Mouse (Mus musculus) cerebellum, adult 9-10 months (tissue): Measurements from ENCODE around the gene Tmprss4.

Source experiments
- DNase-seq: peaks from one replicate; pipeline ENCODE4 v3.0.0; 2022

Tmprss4 gene

DNA sequence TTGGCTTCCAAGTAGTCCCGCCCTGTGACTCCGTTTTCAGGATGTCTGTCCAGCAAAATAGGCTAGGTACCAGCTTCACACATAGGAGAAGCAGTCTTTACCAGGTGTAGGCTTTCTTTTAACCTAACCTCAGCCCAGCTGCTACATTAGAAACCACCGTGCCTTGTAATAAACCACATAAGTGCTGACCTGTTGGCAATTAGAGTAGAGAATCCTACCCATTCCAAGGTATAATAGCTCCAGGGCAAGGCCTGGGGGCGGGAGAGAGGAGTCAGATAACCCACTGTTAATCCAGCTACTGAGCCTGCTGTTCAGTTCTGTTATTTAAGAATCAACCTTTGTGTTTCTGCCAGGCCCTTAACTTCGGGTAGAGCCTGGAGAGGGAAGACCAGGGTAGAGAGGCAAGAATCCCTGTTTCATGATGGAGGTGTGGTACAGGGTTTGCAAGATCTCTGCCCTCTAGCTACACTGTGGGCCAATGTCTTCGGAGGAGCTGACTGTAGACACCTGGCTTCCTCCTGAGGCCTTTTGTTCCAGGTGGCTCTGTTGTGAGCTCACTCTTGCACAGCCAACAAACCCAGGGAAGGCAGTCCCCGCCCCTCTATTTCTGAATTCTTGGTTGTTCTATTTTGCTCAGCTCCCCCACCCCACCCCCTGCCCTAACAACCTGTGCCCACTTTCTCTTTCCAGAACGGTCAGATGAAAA lies 7.6 kb downstream of the Tmprss4 start:
- DNase-seq = no peak

DNA sequence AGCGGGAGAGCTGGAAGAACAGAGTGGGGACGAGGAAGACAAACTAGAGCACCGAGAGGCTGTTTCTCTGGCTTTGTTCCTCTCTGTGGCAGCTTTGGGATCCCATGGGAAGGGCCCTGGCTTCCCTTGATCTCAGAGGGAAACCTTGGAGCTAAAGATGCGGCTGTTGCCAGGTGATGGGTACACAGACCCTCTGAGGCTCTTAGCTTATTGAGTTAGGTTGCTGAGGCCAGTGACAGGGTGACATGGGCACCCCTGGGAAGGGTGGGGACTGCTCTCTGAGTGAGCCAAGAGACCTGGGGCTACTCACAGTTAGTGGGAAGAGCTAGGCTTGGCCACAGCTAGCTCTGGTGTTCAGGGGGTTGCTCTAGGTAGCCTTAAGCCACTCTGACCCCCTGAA lies 8.4 kb downstream of the Tmprss4 start:
- no peak for DNase-seq

DNA sequence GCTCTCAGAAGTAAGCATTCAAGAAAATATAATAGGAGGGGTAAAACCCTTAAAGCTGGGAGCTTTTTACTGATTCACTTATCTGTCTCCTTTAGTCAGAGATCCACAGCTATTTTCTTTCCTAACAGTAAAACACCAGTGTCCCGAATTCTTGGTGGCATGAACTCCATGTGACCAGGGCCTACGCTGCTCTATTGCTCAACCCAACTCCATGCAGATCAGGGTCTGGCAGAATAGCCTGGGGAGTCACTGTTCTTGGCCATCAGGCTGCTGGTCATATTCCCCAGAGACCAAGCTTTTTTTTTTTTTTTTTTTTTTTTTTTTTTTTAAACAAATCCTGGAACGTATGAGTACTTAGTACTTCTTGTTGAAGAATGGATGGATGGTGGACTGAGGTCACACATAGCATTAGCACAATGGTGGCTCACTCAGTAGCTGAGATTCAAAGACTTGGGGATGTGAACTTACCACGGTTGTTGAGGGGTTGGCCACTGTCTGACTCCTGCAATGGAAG lies 14.2 kb downstream of the Tmprss4 start:
- no peak for DNase-seq

DNA sequence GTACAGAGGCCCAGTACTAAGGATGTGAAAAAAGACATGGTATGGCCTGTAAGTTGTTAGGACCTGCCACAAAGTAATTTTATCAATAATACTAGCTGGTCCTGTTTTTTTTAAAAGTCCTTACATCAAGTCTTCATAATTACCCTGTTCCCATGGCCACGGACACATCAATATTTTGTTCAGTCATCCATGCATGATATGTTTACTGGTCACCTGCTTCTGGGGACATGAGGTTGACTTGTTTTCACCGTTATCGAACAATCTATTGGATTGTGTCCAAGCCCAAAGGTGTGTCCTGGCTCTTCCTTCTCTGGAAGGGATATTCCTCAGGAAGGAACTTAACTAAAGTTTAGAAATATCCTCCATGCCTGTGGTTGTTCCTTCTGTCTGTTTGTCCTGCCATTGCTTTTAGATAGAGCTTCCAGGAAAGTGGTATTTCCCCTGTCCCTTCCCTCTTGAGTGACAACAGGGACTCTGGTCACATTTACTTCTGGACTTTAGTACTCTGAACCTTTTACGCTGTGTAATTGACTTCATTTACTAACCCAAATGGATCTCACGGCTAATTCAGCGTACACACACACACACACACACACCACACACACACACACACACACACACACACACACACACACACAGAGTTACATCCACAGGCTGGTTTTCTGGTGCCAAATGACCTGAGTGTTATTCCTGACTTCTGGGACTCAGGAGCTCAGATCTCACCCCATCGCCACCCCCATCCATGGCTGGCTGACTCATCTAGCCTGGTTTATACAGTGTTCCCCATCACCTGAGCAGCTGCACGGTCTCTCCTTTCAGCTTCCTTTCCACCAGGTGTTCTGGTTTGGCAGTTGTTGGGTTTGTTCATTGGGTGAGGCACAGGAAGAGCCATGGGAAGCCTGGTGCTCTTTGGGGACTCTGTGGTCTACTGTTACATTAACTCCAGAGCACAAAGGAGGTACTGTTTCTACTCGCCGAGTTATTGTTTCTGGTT lies 15.0 kb downstream of the Tmprss4 start:
- DNase-seq = no peak

DNA sequence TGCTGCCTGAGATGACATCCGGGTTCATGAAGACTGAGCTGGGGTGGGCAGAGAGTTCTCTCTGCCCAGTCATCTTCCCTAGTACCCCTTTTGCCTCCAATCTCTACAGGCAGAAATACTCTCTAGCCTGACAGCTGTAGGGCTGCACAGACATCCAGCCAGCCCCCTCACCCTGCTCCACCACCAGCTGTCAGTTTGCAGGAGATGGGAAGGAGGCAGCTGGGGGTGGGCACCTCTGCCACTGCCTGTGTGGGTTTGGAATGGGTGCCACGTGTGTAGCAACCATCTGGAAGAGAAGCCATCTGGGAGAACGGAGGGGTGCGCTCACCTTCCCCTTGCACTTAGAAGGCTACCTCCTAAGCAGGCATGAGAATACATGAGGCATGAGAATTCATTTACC lies 18.6 kb downstream of the Tmprss4 start:
- DNase-seq = no peak

DNA sequence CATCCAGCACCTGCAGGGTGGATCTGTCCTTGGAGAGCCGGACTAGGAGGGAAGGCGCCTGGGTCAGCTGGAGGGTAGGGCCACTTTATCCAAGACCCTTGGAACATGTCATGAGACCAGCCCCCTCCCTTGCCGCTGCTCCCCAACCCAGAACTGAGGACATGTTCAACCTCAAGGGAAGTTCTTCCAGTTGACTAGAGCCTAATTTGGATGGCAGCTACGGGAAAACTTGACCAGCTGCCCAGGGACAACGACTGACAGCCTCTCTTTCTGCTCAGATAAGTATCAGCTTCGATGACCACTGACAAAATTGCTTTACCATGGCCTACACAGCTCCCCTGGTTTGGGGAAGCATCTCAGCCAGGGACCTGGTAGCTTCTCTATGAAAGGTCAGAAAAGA lies 20.6 kb downstream of the Tmprss4 start:
- DNase-seq = no peak

DNA sequence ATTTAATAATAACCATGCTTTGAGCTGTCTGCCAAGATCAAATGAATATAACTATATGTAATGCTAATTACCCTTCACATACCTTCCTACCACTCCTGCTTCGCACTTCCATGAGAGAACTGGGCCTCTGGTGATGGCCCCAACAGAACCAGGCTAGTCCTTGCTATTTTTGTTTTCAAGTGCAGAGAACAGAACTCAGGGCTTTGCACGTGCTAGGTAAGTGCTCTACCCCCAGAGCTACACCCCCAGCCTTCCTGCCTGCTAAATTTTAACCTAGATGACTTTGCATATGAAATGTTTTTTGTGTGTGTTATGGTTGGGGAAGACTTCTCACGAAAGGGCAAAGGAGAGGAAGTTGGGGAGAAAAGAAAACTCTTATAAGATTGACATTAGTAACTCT lies 21.4 kb downstream of the Tmprss4 start:
- no peak for DNase-seq

DNA sequence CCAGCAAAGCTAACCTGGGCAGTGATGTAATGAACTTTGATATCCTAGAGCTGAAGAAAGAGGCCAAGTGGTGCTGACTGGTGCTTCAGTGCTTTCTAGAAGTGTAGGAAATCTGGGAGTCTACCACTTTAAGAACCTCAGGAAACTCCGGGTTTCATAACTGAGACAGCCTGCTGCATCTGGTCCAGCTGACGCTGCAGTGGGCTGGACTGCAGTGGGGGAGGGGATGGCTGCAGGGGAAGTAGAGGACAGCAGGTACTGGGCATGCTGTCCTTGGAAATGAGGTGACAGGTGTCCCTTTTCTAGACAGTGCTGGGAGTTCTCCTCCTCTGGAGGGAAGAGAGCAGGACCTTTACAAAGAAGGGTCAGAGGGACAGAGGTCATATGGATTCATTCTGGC lies 22.1 kb downstream of the Tmprss4 start, which contains the start of gene BC049352:
BC049352 (plus strand) TSS at position 238 of the 400 bp plus-strand sequence.
- DNase-seq = no peak

DNA sequence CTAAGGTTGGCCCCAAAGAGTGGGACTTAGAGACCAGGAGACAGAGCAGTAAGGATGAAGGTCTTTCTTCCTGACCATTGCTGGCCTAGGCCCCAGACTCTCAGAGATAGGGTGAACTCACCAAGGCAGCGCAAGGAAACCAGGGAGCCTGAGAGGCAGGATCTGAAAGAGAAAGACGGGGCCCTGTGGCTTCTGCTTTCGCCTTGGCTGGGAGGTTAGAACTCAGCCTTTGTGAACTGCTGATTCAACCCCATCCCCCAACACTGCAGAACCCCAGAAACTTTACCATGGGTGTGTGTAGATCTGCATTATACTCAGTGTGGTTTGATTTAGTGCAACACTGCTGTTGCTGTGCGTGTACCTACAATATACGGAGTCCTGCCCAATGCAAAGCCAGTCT lies 24.6 kb downstream of the Tmprss4 start:
- no peak for DNase-seq

DNA sequence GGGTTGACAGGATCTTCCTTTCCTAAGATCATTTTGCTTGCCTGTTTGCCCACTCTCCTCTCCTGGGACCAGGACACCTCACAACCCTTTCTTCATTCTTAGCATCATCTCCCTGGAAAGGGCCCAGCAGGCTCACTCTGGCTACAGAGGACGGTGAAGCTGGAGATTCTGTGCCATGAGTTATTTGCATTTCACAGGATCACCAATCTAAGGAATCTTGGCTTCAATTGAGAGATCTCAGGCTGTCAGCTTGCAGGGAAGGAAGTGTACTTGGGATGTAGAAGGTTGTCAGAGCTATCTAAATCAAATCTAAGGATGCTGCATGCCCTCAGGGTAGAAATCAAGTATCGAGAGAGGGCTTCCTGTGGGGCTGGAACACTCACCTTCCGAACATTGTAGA lies 30.4 kb downstream of the Tmprss4 start:
- DNase-seq = no peak

DNA sequence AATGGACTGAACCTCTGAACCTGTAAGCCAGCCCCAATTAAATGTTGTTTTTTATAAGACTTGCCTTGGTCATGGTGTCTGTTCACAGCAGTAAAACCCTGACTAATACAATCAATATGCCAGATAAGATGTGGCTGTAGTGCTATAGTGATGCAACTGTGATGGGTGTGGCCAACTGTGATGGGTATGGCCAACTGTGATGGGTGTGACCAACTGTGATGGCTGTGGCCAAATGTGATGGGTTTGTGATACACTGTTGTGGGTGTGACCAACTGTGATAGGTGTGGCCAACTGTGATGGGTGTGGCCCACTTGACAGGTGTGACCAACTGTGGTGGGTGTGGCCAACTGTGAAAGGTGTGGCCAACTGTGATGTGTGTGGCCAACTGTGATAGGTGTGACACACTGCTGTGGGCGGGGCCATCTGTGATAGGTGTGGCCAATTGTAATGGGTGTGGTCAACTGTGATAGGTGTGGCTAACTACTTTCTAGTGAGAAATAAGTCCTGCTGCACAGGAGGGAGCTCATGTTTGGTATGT lies 32.8 kb downstream of the Tmprss4 start:
- no peak for DNase-seq

DNA sequence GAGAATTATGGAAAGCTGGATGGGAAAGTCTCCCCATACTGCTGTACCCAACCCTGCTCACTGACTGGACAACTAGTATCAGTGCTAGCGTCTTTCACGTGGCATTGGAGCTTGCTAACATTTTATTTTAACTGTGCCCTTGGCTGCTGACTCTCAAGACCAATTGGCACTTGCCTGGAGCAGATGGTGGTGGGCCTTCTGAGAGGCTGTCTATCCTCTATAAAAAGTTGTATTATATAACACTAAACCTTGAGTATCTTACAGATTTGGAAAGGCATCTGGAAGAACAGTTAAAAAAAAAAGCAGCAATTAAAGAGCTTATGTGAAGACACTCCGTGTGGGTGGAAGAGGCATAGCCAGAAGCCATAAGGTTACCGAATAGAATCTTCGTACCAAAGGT lies 33.7 kb downstream of the Tmprss4 start:
- DNase-seq = no peak

DNA sequence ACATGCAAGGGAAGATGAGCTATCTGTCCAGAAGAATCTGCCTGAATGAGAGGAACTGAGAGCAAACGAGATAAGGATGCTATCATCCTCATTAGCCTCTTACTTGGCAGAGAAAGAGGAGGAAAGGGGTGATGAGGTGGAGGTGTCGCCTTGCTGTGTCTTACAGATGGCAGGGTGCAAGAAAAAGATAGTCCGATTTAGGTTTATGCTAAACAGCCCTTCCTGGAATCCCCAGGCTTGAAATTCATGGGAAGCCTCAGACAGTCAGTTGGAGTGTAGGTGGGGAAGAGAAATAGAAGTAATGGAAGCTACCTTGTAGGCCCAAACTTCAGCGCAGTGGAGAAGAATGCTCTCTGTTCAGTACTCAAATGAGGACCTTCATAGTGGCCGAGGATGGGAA lies 36.0 kb downstream of the Tmprss4 start:
- no peak for DNase-seq

DNA sequence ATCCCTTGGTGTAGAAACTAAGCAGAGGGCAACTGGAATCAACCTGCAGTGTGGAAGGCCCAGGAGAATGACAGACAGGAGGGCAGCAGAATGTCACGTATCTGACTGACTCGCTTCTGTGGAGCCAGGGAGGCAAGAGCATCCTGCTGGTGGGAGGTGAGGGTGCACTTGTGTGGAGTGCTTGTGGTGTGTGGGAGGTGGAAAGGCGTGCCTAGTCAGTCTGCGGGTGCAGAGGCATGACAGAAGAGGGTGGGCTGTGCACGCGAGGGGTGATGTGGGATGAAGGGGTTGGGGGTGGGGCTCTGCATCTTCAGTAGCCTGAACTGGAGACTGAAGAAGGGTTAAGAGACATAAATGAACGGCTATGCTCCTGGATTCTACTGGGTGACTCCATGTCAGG lies 50.5 kb downstream of the Tmprss4 start:
- DNase-seq = no peak

DNA sequence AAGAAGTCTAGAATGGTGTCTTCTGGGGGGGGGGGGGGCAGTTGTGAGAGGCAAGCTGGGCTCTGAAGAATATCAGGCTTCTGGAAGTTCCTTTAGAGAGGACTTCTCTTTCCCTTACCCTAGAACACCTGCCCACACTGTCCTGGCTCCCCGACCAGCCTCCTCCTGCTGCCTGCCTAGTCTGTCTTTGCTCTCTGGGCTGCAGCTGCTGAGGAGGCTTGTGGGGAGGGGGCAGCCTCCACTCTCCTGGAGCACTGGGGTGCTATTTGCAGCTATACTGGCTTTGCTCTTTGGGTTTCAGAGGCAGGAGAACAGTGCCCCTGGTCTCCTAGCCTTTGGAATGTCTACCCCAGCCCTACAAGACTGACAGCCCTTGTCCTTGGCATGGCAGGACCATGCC lies 53.0 kb downstream of the Tmprss4 start:
- no peak for DNase-seq

DNA sequence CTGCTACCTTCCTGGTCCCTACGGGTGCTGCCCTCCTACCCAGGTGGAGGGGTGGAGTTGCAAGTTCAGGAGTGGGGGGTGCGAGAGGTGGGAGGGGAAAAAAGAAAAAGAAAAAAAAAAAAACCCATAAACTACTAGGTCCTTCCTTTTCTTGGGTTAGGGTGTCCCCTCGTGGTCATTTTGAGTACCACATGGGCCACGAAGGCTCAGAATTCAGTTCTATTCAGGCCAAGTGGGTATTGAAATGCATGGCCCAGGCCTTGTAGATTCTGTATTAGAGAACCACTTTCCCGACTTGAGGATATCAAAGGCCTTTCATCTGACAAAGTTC lies 57.7 kb downstream of the Tmprss4 start:
- peak; percentile 85 for DNase-seq

DNA sequence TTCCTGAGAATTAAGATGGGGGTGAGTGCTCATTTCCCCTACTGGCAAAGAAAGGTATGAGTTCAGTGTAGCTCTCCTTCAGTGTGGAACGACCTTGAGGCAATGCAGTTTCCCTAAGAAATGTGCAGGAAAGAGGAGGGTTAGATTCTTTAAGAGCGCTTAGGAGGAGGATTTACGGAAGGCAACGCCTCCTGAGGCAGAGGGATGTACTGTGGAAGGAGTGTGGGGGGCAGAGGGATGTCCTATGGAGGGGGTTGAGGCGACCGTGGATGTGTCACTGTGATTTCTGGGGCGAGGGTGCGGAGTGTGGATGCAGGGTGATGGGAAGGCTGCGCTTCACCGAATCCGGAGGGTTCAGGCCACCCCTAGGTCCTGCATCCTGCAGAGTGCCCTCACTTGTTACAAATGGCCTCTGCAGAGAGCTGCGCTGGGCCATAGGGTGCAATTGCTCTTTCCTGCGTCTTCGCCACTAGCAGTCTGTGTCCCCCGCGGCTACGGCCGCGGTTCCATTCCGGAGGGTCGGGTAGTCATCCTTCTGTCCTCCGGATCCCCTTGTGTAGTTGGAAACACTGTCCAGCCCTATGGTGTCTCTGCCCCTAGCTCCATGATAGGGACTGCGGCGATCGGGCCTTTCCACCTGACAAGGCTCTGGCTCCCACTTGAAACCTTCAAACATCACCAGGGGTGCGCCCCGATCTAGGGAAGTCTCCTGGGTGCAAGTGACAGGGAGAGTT lies 58.2 kb downstream of the Tmprss4 start:
- peak; percentile 35 for DNase-seq

DNA sequence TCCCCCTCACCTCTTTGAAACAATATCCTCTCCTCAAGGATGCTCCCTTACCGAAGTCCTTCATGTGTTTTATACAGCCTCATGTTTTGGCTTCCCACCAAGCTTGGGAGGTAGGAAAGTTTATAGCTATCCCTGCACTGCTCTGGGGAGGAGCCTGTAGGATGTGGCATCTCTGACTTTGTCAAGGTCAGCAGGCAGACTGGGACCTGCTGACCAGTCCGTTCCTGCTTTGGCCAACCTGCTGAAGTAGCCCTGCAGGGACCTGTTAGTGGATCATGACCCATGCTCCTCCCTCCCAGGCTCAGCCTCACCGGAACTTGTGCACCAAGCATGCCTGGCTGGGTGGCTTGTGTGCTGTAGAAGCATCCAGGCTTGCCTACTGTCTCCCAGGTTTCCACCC lies 61.2 kb downstream of the Tmprss4 start:
- DNase-seq = no peak

DNA sequence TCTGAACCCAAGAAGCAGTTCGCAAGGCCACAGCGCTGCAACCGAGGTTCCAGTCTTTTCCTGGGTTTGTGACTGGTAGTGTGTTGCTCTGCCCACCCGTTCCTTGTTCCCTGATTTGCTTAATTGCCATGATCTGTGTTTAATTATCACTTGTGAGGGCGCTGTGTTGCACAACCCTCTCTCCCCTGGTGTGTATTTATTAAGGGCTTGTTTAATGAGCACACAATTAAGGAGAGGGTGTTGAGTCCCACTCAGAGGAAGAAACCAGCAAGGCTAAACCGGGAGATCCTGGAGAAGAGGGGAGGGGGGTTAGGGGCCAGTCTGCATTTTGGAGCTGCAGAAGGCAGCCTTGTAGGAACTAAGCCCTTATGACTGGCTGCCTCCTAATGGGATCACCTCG lies 62.9 kb downstream of the Tmprss4 start:
- no peak for DNase-seq

DNA sequence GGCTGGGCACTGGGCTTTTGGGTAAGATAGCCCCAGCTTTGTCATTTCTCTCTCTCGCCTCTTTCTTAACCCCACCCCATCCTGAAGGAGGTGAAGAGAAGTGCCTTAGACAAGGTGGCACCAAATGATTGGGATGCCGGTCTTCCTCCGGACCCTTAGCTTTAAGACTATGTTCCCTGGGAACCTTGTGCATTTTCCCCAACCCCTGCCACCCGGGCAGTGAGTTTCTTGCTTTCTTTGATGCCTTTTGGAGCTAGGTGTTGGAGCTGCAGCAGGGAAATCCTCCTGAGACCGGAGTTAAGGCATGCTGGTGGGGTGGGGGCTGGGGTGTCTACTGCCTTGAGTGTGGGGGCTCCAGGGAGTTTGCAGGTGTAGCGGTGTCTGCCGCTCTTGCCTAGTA lies 64.8 kb downstream of the Tmprss4 start:
- no peak for DNase-seq

DNA sequence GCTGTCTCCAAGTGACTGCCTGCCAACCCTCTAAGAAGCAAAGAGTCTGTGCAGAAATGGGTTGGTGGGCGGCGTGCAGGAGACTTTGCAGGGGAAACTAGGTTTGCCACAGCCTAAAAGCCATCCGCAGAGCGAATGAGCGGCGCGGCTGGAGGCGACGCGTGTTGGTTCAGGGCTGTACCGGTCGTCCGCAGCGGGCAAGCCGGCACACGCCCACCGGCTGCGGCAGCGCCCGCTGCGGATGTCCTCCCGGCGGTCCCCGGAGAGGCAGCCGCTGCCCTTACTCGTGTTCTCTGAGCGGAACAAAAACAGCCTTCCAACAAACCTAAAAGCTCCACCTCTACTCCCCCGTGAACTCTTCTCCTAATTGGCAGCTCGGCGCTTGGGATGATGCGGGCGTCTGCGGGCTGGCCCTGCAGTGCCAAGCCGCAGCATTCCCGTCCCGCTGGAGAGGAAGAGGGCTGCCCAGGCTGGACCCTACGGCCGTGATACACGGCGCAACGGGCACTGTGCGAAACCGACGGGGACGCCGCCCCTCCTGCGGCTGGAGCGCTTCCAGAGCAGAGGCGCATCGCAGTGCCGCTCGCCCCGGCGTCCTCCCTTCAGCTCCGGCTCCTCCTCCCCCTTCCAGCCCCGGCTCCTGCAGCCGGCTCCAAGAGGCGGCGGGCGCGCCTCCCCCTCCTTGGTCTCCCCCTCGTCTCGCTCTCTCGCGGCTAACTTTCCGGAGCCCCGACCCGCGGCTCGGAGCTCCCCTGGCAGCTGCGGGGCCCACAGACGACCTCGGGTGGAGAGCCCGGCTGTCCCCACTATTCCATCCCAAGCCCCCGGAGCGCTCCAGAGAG lies 65.5 kb downstream of the Tmprss4 start, which contains the start of gene Scn4b:
Scn4b (plus strand) TSS at position 205 of the 842 bp plus-strand sequence.
- no peak for DNase-seq
